Mouse (Mus musculus) cerebellum, postnatal 10 days (tissue): ENCODE measurements around the gene Pinlyp.

ENCODE experiments used
- DNase-seq, 2 experiments: peaks; one replicate each; pipeline ENCODE4 v3.0.0; 2021; ENCODE audit warnings: mixed read lengths in 2 of 2

Pinlyp gene

GRCm38 (mm10) chr7:24561450-24561849, 15.5 kb upstream of the Pinlyp start:
- no peak for DNase-seq

GRCm38 (mm10) chr7:24555786-24556185, 9.9 kb upstream of the Pinlyp start:
- no peak for DNase-seq

DNA sequence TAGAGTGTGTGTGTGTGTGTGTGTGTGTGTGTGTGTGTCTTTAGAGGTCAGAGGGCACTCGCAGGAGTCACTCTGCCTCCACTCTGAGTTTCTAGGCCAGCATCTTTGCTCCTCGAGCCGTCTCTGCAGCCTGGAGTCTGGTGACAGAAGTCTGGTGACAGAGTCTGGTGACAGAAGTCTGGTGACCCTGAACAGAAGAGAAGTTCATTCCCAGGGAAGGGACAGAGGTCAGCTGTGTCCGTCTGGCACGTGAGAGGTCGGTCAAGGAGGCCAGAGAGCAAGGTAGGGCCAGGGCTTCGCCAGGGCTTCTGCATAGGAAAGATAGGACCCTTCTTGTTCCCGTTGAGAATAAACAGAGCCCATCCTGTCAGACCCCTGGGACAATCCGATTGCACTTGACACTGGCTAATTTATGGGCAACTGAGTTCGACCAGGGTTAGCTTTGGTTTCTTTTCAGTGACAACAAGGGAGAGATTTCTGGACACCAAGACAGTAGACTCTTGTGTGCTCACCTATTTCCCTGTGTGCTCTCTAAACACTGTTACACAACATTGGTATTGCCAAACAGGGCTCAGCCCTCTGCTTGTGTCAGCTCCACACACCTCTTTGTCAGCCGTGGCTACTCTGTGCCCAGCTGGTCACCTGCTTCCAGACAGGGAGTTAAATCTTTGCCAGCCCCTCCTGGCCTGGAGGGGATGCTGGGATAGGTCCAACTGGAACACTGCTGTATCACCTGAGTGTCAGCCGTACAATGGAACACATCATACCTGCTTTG, 6.3 kb upstream of the Pinlyp start:
- no peak for DNase-seq

- DNase-seq, result peak in 1 of 2 experiments; percentile 46
Measured at GRCm38 (mm10) chr7:24547534-24548036, 1.7 kb upstream of the Pinlyp start.

GRCm38 (mm10) chr7:24546634-24547389, 894 bp upstream of the Pinlyp start:
- DNase-seq, result peak; percentile 99 to 100

GRCm38 (mm10) chr7:24544506-24544905, 1.4 kb downstream of the Pinlyp start:
- DNase-seq, result no peak

DNA sequence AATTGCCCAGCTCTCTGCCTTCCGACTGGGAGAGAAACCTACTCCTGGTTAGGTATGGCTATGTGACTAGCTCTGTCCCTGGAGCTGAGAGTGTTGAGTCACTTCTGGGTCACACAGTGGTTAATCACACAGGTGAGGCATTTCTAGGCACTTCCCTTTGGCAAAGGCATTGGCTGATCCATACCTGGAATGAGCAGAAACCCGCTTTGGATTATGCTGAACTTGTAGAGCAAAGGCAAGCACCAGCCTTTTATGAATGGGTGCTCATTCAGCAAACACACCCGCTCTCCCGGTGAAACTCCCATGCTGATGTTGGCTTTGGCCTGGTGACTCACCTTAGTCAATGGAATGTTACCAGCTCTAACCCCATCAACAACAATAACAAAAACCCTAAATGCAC, 6.2 kb downstream of the Pinlyp start:
- DNase-seq, result no peak

DNA sequence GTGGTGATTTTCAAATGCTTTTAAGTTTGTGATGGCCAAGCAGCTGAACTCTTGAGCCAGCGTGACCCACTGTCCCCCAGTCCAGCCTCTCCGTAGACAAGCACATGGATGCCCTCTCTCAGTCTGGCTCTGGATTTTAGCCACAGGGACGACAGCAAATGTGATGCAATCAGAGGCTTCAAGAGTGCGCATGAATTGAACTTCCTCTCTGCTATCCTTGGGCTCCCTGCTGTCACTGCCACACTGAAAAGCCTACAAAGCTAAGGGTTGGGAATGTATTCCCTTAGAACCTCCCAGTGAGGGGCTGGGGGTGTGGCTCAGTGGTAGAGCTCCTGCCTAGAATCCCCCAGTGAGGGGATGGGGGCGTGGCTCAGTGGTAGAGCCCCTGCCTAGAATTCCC, 7.2 kb downstream of the Pinlyp start:
- no peak for DNase-seq

DNA sequence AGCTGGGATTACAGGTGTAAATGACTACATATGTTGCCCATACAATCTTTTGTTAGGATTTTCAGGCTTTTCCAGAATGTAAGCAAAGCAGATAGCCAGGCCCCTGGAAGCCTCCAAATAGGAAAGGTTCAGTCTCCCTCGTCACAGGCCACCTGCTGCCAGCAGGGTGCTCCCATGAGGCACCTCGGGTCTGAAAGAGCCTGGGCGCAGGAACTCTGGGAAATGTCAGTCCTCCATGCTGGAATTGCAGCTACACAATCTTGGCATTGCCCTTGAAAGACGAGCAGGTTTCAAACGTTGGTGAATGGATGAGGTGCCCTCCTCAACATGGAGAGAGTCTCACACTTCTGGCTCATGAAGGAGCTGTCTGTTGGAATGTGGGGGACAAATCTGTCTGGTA, 7.8 kb downstream of the Pinlyp start:
- DNase-seq, result peak in 1 of 2 experiments; percentile 53

DNA sequence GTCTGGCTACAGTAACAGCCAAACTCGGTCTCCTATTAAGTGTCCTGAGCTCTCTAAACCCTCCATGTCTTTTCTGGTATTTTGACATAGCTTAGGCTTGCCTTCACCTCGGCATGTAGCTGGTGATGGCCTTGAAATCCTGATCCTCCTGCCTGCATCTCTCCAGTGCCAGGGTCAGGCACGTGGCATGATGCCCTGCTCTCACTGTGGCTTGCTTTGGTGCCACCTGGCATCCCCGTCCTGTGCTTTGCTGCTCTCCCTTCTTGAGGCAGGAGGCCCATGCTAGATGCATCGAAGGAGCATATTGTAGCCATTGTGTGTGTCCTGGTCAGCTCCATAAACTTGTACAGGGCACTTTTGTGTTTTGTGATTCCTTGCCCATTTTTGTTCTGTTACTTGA, 8.3 kb downstream of the Pinlyp start:
- peak; percentile 86 to 87 for DNase-seq

DNA sequence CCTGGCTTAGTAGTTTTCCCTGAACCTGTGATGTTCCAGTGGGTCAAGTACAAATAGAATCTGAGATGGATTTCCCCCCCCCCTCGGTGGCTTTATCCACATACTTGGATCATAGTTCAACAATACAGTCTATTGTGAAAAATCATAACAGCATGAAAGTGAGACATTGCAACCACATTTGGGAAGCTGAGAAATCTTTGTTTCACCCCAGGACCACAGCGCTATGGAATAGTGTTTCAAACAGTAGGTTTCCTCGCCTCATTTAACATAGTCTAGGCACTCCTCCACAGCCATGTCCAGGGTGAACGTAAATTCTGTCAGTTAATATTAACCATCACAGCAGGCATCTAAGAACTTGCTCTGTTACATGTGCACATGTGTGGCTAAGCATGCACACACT, 8.8 kb downstream of the Pinlyp start:
- DNase-seq, result no peak

GRCm38 (mm10) chr7:24534301-24534700, 11.6 kb downstream of the Pinlyp start:
- DNase-seq, result peak in 1 of 2 experiments; percentile 37

- peak in 1 of 2 experiments; percentile 35 for DNase-seq
Measured at GRCm38 (mm10) chr7:24533806-24534205, 12.1 kb downstream of the Pinlyp start.

- peak in 1 of 2 experiments; percentile 38 for DNase-seq
Measured at GRCm38 (mm10) chr7:24533031-24533571, 12.8 kb downstream of the Pinlyp start.

- DNase-seq, result peak; percentile 87 to 90
Measured at GRCm38 (mm10) chr7:24531211-24531971, 14.5 kb downstream of the Pinlyp start.

- peak; percentile 98 to 99 for DNase-seq
Measured at GRCm38 (mm10) chr7:24530062-24530931, 15.6 kb downstream of the Pinlyp start, which contains the start of gene Irgq. Irgq (plus strand) TSS chr7:24530689.

GRCm38 (mm10) chr7:24529580-24529979, 16.3 kb downstream of the Pinlyp start:
- peak; percentile 40 to 47 for DNase-seq

GRCm38 (mm10) chr7:24528861-24529260, 17.1 kb downstream of the Pinlyp start:
- no peak for DNase-seq

GRCm38 (mm10) chr7:24525686-24526420, 20.1 kb downstream of the Pinlyp start:
- peak; percentile 84 to 87 for DNase-seq

DNA sequence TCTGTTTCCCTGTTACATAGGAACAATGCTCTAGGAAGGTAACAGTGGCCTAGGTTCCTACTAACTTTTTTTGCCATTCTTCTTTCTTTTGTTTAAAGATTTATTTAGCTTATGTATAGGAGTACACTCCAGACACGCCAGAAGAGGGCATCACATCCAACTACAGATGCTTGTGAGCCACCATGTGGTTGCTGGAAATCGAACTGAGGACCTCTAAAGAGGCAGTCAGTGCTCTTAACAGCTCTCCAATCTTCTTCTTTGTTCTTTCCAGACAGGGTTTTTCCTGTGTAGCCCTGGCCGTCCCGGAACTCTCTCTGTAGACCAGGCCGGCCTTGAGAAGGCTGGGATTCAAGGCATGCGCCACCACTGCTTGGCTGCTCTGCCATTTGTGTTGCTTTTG, 20.9 kb downstream of the Pinlyp start:
- no peak for DNase-seq

DNA sequence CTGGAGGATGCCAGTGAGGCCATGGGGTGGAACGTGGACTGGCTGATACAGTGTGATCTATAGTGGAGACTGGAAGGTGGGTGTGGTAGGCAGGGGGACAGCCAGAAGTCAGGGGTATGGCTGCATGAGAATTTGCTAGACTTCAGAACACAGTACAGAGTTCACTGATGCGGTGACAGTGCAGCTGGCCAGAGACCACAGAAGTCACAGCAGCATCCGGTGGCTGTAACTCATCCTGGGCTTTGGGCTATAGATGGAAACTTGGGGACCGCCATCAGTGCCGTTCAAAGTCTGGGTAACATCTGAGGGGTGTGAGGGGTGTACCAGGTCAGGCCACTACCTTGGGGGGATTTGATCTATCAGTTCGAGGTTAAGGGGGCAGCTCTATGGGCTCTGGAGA, 22.2 kb downstream of the Pinlyp start:
- DNase-seq, result no peak
